Mouse (Mus musculus): ENCODE data around the gene Snapc4. TPM values are rescaled to one million over a fixed set of nuclear protein-coding genes. Genes with fewer than 3 reads are reported as not detected.
"Not testable (repeated sequence)": the region's sequence is repeated elsewhere in the genome, so short reads cannot be mapped to it uniquely, and the experiment has no call there.

The Snapc4 gene
- polyA plus RNA-seq, 1 experiment, result 59.2 TPM

DNA sequence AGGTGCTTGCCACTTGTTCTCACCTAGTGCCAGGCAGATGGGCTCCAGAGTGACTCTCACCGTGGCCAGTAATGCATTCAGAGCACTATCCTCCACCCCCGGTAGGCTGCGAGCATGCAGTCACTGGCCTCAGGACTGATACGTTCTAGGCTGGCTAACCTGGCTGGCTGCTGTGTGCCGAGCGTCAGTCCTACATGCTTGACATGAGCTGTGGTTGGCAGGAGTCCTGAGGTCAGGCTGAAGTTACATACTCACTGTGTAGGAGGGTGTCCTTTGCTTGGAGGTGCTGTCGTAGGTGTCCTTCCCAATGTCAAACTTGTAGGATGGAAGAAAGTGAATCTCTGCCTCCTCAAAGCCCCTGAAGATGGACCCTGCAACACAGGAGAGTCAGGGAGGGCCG, 18.5 kb upstream of the Snapc4 start:
- TF ChIP-seq CTCF (IDR thresholded peaks at IDR 0.05; ENCODE audit: borderline replicate concordance, insufficient read depth, low read depth, low read length), result no peak
- TF ChIP-seq POLR2A (IDR thresholded peaks at IDR 0.05; ENCODE audit: borderline replicate concordance, insufficient read depth, low read length), result no peak
- no peak for DNase-seq
- 70% methylated on average over 8 of the region's 8 CpGs for WGBS
- H3K4me3 ChIP-seq (replicated peaks; ENCODE audit: insufficient read depth, low read depth, low read length), result no peak overlapping the region
- peaks cover 28% of the 10 kb centered on the region for H3K4me1 ChIP-seq (ENCODE audit: control insufficient read depth, insufficient read depth, low read length)
- H3K27ac ChIP-seq (ENCODE audit: insufficient read depth, low read length), result no peak overlapping the region
- H3K27me3 ChIP-seq (ENCODE audit: control insufficient read depth, insufficient read depth, low read length), result no peaks in the 10 kb centered on the region

DNA sequence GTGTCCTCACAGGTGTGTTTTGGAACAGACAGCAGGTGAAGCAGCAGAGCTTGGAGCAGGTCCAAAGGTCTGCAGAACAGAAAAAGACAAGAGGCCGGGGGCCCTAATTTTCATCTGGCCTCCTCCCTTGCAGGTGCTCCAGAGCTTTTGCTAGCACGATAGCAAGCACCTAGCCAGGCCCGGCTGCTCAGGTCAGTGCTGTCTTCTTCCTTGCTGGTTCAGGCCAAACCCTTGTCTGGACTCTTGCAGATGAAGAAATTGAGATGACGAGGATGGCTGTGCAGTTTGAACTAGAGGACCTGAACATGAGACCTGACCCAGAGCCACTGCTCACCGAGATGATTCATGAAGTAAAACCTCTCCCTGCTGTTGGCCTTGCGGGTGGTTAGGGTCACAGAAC, 11.2 kb upstream of the Snapc4 start:
- TF ChIP-seq POLR2A (IDR thresholded peaks at IDR 0.05; ENCODE audit: borderline replicate concordance, insufficient read depth, low read length) (no peak), CTCF (IDR thresholded peaks at IDR 0.05; ENCODE audit: borderline replicate concordance, insufficient read depth, low read depth, low read length) (no peak)
- Histone ChIP-seq H3K27me3 (ENCODE audit: control insufficient read depth, insufficient read depth, low read length) (no peaks in the 10 kb centered on the region), H3K4me3 (replicated peaks; ENCODE audit: insufficient read depth, low read depth, low read length) (no peak overlapping the region), H3K4me1 (ENCODE audit: control insufficient read depth, insufficient read depth, low read length) (peaks cover 19% of the 10 kb centered on the region), H3K27ac (ENCODE audit: insufficient read depth, low read length) (no peak overlapping the region)
- DNase-seq, result no peak
- WGBS, result 76% methylated on average over 6 of the region's 6 CpGs

DNA sequence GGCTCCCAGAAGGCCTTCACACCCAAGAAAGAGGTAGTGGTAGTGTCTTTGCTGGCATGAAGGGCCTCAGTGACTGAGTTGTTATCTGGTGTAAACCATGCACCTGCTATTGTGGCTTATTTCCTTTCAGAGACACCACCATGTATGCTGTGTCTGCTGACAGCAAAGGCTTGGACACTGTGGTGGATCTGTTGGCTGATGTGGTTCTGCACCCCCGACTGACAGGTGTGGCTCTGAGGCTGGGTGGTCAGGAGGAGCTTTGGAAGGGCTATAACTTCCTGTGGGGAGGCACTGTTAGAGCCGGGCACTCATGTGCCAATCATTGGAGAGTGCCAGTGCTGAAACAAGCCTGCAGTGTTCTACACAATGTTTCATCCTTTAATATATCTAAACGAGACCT, 10.5 kb upstream of the Snapc4 start:
- H3K4me3 ChIP-seq (replicated peaks; ENCODE audit: insufficient read depth, low read depth, low read length), result no peak overlapping the region
- H3K27me3 ChIP-seq (ENCODE audit: control insufficient read depth, insufficient read depth, low read length), result no peaks in the 10 kb centered on the region
- H3K27ac ChIP-seq (ENCODE audit: insufficient read depth, low read length), result no peak overlapping the region
- DNase-seq, result no peak
- TF ChIP-seq POLR2A (IDR thresholded peaks at IDR 0.05; ENCODE audit: borderline replicate concordance, insufficient read depth, low read length), result no peak
- no peak for TF ChIP-seq CTCF (IDR thresholded peaks at IDR 0.05; ENCODE audit: borderline replicate concordance, insufficient read depth, low read depth, low read length)
- H3K4me1 ChIP-seq (ENCODE audit: control insufficient read depth, insufficient read depth, low read length), result peaks cover 19% of the 10 kb centered on the region
- WGBS, result 62% methylated on average over 3 of the region's 3 CpGs

DNA sequence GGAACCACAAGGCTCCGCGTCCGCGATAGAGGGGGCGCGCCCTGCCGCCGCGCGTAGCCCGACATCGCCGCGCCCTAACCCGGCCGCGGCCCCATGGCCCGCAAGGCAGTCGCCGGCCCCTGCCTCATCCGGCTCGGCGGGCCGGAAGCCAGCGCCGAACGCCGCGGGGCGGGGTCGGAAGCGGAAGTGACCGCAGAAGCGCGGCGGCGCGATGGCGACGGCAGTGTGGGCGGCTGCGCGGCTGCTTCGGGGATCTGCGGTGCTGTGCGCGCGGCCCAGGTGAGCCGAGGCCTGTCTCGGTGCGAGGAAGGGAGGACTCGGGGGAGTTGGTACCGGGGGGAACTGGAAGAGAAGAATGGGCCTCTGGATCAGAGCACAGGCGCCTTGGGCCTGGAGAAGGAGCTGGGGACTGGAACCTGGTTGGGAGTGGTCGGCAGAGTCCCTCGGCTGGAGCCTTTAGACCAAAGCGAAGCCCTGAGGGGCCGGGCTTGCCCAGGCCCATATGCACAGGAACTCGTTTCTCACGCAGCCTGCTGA, 8.8 kb upstream of the Snapc4 start, which contains the start of the genes Entr1 and Pmpca:
Gene Entr1, minus strand, starts transcription at position 163 of the 537 bp plus-strand sequence.
Gene Pmpca, plus strand, starts transcription at position 186 of the 537 bp plus-strand sequence.
- Histone ChIP-seq H3K27me3 (ENCODE audit: control insufficient read depth, insufficient read depth, low read length) (no peaks in the 10 kb centered on the region), H3K27ac (ENCODE audit: insufficient read depth, low read length) (peak within 1 kb of the TSS; percentile 42; the same call in 1 of the 2 replicates), H3K4me1 (ENCODE audit: control insufficient read depth, insufficient read depth, low read length) (peaks cover 19% of the 10 kb centered on the region), H3K4me3 (replicated peaks; ENCODE audit: insufficient read depth, low read depth, low read length) (peak within 1 kb of the TSS; percentile 85)
- TF ChIP-seq POLR2A (IDR thresholded peaks at IDR 0.05; ENCODE audit: borderline replicate concordance, insufficient read depth, low read length), result peak; percentile 84
- no peak for TF ChIP-seq CTCF (IDR thresholded peaks at IDR 0.05; ENCODE audit: borderline replicate concordance, insufficient read depth, low read depth, low read length)
- under 1% methylated on average over 60 of the region's 60 CpGs for WGBS
- peak; percentile 85 to 86 for DNase-seq

DNA sequence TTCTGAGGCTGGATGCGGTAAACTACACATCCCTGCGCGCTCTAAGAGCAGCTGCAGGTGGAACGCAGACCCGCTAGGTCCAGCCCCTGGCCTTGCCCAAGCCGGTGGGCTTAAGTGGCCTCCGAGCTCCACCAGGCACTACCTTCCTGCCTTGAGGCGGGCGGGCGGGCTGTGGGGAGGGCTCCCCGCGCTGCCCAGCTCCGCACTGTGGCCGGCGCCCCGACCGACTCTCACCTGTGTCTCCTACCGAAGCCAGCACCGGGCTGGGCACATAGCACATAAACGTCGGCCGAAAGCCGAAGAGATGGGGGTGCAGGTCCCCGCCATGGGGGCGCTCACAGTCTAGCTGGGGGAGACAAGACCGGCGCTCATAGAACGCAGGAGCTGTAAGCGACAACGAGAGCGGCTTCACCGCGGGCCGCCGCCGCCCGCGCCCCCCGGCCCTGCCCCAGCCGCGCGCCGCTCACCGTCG, 8.3 kb upstream of the Snapc4 start:
- H3K4me1 ChIP-seq (ENCODE audit: control insufficient read depth, insufficient read depth, low read length), result peaks cover 19% of the 10 kb centered on the region
- no peak for DNase-seq
- peak overlapping the region; percentile 42; the same call in 1 of the 2 replicates for H3K27ac ChIP-seq (ENCODE audit: insufficient read depth, low read length)
- peak overlapping the region; percentile 85 for H3K4me3 ChIP-seq (replicated peaks; ENCODE audit: insufficient read depth, low read depth, low read length)
- TF ChIP-seq CTCF (IDR thresholded peaks at IDR 0.05; ENCODE audit: borderline replicate concordance, insufficient read depth, low read depth, low read length) (no peak), POLR2A (IDR thresholded peaks at IDR 0.05; ENCODE audit: borderline replicate concordance, insufficient read depth, low read length) (no peak)
- WGBS, result under 1% methylated on average over 44 of the region's 45 CpGs
- H3K27me3 ChIP-seq (ENCODE audit: control insufficient read depth, insufficient read depth, low read length), result no peaks in the 10 kb centered on the region

DNA sequence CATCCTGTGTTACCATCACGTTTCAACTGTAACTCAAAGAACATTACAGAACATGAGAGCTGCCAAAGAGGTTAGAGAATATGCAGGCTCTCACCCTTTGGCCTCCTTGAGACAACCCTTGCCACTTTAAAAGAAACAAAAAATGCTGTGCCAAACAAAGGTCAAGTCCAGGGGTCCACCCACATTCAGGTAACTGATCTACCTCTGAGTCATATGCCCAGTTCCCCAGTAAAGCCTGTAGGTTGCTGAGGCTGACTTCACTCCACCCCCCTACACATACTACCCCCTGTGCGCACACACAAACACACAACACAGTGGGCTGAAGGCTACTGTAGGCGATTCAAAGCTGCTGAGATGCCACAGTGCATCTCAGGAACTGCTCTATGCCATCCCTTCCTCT, 7.3 kb upstream of the Snapc4 start:
- H3K4me3 ChIP-seq (replicated peaks; ENCODE audit: insufficient read depth, low read depth, low read length), result no peak overlapping the region
- 84% methylated on average over 3 of the region's 3 CpGs for WGBS
- no peak for TF ChIP-seq CTCF (IDR thresholded peaks at IDR 0.05; ENCODE audit: borderline replicate concordance, insufficient read depth, low read depth, low read length)
- no peak for TF ChIP-seq POLR2A (IDR thresholded peaks at IDR 0.05; ENCODE audit: borderline replicate concordance, insufficient read depth, low read length)
- peaks cover 19% of the 10 kb centered on the region for H3K4me1 ChIP-seq (ENCODE audit: control insufficient read depth, insufficient read depth, low read length)
- H3K27ac ChIP-seq (ENCODE audit: insufficient read depth, low read length), result no peak overlapping the region
- H3K27me3 ChIP-seq (ENCODE audit: control insufficient read depth, insufficient read depth, low read length), result no peaks in the 10 kb centered on the region
- DNase-seq, result no peak

DNA sequence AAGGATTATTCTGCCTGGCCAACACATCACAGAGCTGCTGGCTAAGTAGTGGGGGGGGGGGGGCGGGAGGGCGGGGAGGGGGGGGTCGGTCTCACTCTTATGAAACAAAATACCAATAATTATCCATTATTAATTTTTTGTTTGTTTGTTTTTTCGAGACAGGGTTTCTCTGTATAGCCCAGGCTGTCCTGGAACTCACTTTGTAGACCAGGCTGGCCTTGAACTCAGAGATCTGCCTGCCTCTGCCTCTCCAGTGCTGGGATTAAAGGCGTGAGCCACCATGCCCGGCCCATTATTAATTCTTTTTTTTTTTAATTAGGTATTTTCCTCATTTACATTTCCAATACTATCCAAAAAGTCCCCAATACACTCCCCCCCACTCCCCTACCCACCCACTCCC, 418 bp upstream of the Snapc4 start:
- not testable (repeated sequence) for H3K27ac ChIP-seq (ENCODE audit: insufficient read depth, low read length); H3K27me3 ChIP-seq (ENCODE audit: control insufficient read depth, insufficient read depth, low read length)
- whole genome bisulfite sequencing, result 27% methylated on average over 6 of the region's 6 CpGs

DNA sequence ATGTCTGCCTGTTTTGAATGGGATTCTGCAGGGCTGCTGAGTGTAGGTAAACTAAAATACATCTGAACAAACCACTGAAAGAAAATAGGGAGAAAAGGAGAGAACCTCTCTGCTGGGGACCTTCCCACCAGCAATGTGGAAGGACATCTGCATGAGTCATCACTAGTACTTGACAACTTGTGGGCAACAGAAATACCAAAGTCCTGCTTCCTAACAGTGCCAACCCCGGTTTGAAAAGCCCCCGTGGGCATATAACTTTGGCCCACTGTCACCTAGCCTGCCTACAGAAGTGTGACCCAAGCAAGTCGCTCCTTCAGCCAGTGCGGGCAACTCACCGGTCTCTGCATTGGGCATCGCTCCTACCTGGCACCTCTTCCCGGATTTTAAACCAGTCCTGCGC, 8.1 kb downstream of the Snapc4 start:
- H3K4me3 ChIP-seq (replicated peaks; ENCODE audit: insufficient read depth, low read depth, low read length), result no peak overlapping the region
- no peak for DNase-seq
- TF ChIP-seq CTCF (IDR thresholded peaks at IDR 0.05; ENCODE audit: borderline replicate concordance, insufficient read depth, low read depth, low read length), result no peak
- TF ChIP-seq POLR2A (IDR thresholded peaks at IDR 0.05; ENCODE audit: borderline replicate concordance, insufficient read depth, low read length), result no peak
- WGBS, result 93% methylated on average over 8 of the region's 8 CpGs
- no peak overlapping the region for H3K27ac ChIP-seq (ENCODE audit: insufficient read depth, low read length)
- H3K27me3 ChIP-seq (ENCODE audit: control insufficient read depth, insufficient read depth, low read length), result no peaks in the 10 kb centered on the region
- H3K4me1 ChIP-seq (ENCODE audit: control insufficient read depth, insufficient read depth, low read length), result no peaks in the 10 kb centered on the region

More for the DNA sequence above, 418 bp upstream of the Snapc4 start:
- peak overlapping the region; percentile 84 for H3K4me3 ChIP-seq (replicated peaks; ENCODE audit: insufficient read depth, low read depth, low read length)
- DNase-seq; H3K4me1 ChIP-seq (ENCODE audit: control insufficient read depth, insufficient read depth, low read length): not testable (repeated sequence)
